Mouse (Mus musculus) thymus, postnatal 10 days (tissue): ENCODE data around the gene Adam11.
"Not testable (repeated sequence)": the region's sequence is repeated elsewhere in the genome, so short reads cannot be mapped to it uniquely, and the experiment has no call there.

Experiments used
- DNase-seq, 2 experiments: peaks; one replicate each; pipeline ENCODE4 v3.0.0; 2021; ENCODE audit warnings: low spot score in 2 of 2

The Adam11 gene

DNA sequence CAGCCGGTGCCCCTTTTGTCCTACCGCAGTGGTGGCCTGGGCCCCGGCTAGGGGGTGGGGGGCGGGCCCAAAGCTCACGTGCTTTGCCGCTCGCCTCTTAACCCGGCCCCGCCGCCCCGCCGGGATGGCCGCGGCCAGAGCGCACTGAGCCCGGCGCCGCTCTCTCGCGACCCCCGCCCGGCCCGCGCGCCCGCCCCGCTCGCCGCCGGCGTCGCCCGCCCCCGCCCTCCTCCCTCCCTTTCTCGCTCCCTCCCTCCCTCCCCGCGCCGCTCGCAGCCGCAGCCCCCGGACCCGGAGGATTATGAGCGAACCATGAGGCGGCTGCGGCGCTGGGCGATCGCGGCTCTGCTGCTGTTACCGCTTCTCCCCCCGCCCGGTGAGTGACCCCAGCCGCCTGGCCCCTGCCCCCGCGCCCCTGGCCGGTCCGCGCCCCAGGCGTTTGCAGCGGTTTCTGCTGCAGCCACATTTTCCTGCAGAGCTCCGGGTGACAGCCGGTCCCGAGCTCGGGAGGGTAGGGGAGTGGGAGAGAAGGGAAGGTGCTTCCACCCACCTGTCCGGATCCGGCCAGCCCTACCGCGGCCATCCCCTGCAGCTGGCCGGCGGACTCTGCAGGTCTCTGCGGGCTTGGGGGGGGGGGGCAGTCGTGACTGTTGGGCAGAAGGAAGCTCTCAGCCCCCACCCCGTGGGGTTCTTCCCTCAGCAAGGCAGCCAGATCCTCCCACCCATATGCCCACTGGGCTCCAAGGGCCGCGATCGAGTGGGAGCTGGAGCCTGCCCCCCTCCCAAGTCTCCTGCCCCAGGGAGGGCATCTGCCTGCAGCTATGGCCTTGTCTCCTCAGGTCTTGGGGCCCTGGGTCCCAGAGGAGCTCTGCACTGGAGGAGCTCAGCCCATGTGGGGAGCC, at the start of gene Adam11:
Adam11 (plus strand) TSS at position 131 of the 902 bp plus-strand sequence.
- peak in 1 of 2 experiments; percentile 23 for DNase-seq

DNA sequence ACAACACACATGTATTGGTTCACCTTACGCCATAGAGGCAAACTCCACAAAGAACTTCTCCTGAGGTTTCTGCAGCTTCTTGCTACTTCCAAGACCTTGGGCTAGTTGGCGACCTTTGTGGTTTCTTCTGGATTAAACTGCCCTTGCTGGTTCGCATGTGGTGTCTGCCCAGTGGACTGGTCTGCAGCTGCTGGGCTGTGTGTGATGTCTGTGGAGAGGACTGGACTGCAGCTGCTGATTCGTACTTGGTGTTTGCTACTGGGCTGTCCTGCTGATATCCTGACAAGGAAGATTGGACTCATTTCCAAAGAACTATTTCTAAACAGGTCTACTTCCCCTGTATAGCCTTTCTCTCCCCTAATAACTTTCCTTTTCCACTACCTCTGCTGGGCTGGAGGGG, 48.8 kb upstream of the Adam11 start:
- DNase-seq, result no peak

DNA sequence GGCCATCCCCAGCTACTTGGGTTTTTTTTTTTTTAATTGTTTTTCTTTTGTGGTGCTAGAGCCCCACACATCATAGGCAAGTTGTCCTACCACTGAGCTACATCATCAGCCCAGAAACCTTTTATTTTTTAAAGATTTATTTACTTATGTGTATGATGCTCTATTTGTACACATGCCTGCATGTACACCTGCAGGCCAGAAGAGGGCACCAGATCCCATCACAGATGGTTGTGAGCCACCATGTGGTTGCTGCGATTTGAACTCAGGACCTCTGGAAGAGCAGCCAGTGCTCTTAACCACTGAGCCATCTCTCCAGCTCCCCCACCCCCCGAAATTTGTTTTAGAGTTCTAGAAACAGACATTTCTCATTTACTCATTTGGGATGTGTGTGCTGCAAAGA, 46.7 kb upstream of the Adam11 start:
- DNase-seq, result not testable (repeated sequence)

DNA sequence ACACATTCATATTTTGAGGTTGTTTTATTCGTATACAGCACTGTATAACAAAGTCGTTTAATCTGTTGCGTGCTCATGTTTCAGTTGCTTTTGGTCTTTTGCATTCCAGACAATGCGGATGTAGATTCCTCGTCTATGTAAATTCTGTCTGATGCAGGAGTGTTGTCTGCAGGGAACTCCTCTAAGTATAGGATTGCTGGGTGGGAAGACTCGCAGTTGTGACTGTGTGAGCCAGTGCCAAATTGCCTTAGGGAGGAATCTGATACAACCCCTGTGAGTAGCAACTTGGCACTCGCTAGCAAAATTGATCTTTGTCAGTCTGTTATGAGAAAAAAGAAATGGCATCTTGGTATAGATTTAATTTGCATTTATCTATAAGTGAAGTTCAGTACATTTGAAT, 45.1 kb upstream of the Adam11 start:
- DNase-seq, result no peak

DNA sequence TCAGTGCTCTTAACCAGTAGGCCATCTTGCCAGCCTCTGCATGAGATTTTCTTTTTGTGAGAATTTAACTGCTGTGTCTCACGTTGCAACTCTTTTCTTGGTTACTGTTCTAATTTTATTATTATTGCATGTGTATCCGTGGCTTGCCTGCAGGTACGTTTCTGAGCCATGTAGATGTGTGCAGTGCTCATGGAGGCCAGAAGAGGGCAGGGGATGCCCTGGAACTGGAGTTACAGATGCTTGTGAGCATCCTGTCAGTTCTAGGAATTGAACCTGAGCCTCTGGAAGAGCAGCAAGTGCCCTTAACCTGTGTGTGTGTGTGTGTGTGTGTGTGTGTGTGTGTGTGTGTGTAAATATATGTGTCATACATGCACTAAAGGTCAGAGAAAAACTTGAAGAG, 35.7 kb upstream of the Adam11 start:
- DNase-seq, result peak in 1 of 2 experiments; percentile 24

DNA sequence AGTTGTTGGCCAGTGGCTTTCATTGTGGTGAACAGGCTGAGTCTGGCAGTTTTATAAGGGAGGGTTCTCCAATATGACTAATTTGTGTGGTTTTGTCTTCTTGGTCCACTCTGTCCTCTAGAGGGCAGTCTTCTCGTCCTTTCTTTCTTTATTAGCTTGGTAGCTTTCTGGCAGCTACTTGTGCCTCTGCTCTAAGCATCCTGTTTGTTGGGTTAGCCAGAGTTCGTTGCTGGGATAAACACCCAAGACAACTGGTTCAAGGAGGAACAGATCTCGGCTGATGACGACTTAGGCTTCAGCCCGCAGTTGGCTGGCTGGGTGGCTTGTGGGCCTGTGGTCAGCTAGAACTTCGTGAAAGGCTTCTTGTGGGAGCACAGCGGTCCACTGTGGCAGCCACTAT, 32.6 kb upstream of the Adam11 start:
- peak in 1 of 2 experiments; percentile 20 for DNase-seq

DNA sequence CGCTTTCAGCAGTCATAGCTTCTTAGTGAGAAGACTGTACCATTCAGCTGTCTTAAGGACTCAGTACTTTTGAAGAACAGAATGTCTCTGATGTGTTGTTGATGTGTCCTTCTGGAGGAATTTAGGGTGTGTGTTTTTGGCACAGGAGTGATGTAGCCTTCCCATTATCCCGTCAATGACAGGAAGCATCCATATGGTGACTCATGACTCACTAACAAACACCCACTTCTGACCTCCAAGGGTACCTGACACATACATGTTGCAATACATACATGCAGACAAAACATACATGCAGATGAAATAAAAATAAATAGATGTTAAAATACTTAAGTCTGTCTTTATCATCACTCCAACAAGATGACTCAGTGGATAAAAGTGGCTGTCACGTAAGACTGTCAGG, 31.4 kb upstream of the Adam11 start:
- DNase-seq, result no peak

DNA sequence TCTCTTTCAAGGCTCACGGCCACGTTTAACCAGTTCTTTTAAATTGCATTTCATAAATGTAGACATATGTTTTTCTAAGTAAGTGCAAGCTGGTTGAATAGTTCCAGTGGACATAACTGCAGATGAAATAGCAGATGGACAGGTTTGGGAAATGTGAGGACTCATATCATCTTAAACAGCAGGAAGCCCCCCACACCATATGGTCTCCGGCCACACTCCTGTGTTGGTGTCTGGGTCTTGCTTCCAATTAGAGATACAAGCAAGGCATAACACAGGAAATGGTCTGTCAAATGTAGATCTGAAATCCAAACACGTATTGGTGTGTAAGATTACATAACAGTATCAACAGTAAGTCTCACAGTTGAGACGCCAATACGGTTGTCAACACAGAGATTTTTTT, 29.9 kb upstream of the Adam11 start:
- DNase-seq, result no peak

DNA sequence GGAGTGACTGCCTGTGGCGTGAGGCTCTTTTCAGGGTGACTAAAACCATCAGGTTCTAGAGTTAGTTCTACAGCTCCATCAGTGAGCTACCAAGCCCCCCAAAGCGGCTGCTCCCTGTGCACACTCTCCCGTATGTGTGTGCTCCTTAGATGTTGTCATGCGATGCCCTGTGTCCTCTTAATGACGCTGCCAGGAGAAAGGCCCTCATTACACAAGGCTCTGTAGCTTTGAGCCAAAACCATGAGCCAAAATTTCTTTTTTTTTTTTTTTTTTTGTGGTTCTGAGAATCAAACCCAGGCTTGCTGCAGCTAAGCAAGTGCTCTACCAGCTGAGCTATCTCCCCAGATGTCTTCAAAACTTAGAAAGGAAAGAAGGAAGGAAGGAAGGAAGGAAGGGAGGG, 28.1 kb upstream of the Adam11 start:
- no peak for DNase-seq

DNA sequence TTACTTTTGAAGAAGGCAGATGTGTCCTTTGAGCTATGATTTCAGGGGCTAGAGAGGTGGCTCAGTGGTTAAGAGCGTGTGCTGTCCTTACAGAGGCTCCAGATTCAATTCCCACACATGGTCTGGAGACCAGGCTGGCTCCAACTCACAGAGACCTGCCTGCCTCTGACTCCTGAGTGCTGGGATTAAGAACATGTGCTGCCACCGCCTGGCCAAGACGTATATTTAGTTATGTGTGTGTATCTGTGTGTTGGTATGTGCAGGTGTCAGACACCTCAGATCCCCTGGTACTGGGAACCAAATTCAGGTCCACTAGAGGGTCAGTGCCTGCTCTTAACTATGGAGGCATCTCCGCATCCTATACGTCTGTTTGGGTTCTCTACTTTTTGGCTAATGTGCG, 26.3 kb upstream of the Adam11 start:
- no peak for DNase-seq

DNA sequence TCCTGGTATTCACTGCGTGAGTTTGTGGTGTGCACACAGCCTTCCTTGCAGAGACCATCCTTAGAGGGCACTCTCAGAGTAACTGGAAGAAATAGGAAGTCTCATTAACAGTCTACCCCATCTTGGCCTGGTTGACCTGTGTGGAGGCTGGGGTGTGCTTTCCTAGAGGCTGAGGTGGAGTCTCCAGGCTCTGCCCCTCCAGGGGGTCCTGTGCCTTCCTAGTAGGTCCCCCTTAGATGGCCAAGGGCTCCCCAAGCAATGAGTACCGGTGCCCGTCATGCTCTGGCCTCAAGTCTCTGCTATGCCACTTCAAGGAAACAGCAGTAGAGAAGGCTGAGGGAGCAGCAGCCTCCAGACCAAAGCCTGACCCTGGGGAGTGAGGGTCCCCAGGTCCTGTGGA, 23.2 kb upstream of the Adam11 start:
- no peak for DNase-seq

DNA sequence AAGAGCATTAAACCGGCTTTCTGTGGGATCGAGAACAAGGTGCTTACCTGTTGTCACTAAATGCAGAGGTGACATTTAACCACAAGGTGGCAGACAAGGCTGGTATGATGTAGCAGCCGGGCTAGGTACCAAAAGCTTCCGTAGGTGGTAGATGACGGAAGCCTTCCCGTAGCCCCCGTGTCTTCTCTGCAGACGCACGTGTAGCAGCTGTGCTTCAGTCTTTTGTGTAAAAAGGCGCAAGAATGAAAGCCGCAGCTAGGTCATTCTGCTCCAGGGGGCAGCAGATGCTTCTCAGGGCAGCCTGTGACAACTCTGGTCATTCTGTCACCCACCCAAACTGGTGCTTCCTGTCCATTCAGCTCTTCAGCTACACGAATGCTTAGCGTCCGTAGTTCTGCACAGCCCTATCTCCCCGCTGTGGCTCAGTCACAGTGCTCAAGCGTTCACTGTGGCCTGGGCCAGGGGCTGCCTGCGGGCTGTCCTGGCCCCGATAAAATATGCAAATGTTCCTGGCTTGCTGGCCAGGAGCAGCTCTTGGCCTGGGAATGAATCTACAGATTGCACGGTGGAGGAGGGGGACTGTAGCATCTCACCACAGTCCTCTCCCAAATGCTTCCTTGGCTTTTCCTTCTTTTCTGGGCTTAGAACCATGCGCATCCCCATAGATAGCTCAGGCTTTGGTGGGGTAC, 21.8 kb upstream of the Adam11 start:
- peak; percentile 71 to 80 for DNase-seq

DNA sequence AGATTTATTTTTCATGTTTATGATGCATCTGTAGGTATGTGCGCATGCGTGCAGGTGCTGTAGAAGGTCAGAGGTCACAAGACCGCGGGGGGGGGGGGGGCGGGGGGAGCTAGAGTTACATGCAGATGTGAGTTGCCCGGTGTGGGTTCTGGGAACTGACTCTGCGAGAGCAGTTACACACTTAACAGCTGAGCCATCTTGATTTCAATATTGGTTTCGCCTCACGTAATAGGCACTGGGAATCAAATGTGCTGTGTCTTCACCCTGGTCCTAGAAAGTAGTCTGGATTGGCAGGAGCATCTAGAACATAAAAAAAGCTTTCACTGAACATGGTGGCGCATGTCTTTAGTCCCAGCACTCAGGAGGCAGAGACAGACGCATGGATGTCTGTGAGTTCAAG, 20.6 kb upstream of the Adam11 start:
- DNase-seq, result no peak

DNA sequence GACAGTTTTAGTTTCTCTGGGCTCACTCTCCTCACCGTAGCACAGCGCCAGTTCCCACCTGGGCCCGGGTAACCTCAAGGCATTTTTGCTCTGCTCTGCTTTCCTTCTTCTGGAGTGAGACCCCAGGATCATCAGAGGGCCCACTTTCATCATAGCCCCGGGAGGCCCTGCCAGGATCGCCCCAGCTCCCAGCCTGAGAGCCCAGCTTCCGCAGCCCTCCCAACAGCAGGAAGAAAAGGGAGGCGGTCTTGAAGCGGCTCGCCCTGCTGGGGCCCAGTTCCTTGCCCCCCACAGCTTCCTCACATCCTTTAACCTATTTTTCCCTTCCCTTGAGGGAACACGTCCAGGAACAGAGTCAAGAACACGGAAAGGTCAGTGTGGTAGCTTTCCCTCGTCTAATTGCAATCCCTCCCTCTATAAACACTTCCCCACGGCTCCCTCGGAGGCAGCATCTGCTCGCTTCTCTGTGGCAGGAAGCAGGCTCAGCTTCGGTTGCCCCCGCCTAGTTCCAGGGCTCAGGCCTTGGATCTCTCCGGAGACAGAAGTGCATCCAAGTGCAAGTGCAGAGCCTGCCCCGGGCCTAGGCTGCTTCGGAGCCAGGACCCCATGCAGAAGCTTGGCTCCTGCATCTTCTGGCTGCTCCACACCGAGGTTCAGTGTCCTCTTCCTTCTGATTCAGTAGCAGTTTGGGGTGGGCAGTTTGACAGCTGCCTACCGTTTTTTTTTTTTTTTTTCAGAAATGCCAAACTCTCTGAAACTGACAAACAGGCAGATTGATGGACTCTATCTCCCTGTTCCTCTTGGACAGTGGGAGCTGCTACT, 19.9 kb upstream of the Adam11 start:
- peak; percentile 37 to 52 for DNase-seq

DNA sequence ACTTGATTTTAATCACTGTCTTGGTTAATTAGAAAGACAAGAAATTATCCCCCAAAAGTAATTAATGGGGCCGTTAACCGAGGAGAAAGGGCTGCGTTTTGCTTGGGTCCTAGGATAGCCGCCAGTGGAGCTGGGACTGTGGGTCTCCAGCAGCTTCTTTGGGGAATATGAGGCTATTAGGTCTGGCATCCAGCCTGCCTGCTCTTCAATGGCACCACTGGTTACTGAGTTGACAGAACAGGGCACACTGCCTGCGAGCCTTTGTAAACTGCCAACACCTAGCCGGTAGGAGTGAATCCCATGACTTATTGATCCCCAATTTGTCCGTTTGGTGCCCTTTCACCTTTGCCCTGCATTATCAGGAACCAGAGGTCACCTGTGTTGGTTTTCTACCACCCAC, 19.2 kb upstream of the Adam11 start:
- no peak for DNase-seq

DNA sequence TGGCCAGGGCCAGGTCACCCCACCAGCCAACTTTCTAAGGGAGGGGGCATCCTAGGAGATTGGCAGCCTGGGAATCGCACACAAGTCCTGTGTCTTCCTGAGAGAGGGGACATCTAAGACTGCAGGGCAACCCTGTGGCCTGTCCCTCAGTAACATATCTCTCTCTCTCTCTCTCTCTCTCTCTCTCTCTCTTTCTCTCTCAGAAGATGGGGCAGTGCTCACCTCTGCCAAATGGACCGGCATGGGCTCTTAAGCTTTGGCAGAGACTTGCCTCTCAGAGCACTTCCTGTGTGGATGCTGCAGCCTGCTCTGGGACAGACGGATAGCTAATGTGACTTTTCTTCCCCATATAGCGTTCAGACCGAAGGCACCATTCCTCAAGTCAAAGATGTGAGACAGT, 18.4 kb upstream of the Adam11 start:
- DNase-seq, result no peak

DNA sequence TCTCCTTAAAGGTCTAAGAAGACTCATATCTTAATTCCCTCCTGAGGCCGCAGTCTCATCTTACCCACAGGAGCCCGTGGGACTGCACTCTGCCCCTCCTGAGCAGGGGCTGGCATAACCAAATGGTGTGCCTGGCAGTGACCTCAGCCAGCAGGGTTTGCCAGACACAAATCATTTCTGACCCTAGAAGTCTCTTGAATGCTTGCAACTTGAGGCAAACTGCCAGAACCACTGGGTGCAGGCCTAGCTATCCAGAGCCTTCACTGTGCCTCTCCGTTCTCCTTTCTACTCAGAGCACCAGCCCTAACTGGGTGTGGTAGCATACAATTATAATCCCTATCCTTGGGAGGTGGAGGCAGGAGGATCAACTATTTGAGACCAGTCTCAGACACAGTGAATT, 16.5 kb upstream of the Adam11 start:
- DNase-seq, result no peak

DNA sequence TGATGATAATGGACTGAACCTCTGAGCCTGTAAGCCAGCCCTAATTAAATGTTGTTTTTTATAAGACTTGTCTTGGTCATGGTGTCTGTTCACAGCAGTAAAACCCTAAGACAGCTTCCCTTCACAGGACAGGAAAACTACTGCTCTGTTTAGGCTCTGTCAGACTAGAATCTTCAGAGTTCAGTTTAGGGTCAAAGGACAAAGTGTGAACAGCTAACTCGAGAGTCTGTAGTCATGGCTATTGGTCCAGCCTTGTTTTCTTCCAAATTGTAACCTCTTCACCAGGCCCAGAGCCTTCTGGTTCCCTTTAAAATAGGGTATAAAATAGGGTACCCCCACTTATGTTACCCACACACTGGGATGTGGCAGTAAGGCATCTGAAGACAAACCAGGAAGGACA, 13.4 kb upstream of the Adam11 start:
- no peak for DNase-seq

DNA sequence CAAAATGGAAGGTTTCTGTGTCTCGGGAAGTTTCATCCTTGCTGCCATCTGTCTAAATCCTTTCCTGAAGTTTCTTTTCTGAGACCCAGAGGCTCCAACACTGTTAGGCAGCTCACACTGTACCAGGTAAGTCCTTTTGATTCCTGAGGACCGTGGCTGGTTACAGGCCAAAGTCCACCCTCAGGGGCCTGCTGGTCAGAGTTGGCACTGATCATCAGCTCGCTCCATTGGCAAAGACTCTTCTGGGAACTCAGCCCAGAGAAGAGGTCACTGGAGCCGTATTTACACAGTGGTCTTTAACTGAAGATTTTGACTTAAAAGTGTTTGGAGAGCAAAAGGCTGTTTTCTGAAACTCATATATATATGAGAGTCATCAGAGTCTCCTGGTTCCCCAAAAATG, 12.9 kb upstream of the Adam11 start:
- no peak for DNase-seq

DNA sequence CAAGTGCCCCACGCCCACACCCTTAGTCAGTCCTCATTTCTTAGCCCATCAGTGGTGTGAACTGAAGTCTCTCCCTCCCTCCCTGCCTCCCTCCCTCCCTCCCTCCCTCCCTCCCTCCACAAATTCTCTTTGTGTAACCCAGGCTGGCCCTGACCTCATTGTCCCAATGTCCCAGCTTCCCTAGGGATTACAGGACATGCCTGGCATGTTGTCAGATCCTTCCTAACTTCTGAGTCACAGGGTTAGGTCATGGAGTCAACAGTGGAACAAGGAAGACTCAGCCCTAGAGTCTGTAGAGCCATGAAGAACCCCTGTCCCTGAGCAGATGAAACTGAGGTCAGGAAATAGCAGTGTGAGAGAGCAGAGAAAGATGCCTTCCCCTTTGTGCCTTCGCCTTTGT, 11.5 kb upstream of the Adam11 start:
- no peak for DNase-seq

DNA sequence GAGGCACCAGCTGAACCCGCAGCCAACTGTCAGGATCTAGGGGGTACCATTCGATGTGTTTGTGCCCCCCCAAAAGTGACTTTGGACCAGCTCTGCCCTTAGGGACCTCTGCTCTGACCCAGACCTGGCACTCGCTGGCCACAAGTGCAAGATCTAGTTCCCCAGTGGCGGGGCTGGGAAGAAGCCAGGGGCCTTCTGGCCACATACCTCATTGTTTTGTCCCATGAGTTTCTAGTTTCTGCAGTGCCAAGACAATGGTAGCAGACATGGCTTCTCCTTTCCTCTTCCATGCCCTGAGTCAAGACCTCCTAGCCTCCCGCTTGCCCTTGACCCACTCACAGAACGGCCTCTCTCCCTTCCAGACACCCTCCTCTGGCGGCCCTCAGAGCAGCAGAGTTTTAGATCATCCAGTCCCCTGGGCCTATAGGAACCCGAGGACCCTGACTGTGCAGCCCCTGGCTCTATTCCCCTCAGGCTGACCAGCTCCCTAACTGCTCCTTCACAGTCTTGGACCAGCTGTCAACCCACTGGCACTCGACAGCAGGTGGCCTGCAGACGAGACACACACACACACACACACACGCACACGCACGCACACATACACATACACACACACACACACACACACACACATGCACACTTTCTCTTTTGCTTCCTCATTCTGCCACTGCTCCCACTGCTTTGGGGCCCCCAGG, 8.2 kb upstream of the Adam11 start:
- DNase-seq, result peak in 1 of 2 experiments; percentile 20
